Mouse (Mus musculus) lung, embryonic 14.5 days (tissue): ENCODE data around the gene D430041D05Rik. TPM values are rescaled to one million over a fixed set of nuclear protein-coding genes. Genes with fewer than 3 reads are reported as not detected.

Experiments used
- ATAC-seq: fragments of 200-750 bp; cut with Nextera tagmentation; 2 replicates; pipeline ENCODE4 v1.8.0; 2017; ENCODE audit warnings: mild to moderate bottlenecking, moderate TSS enrichment, moderate library complexity; ENCODE audit not compliant: insufficient read depth
- DNase-seq: peaks from one replicate; pipeline ENCODE4 v3.0.0-alpha.2; 2015
- H3K27ac ChIP-seq: fragments of 300-500 bp; sonication (generic); 2 replicates; pipeline ENCODE4 v1.5.1; 2014; ENCODE audit warnings: low read depth, mild to moderate bottlenecking, moderate library complexity
- H3K27me3 ChIP-seq: fragments of 300-500 bp; sonication (generic); 2 replicates; pipeline ENCODE4 v1.6.1; 2014; ENCODE audit warnings: low read length, control low read depth; ENCODE audit not compliant: insufficient read depth
- H3K36me3 ChIP-seq: fragments of 300-500 bp; sonication (generic); 2 replicates; pipeline ENCODE4 v1.6.1; 2014; ENCODE audit warnings: control low read depth; ENCODE audit not compliant: insufficient read depth
- H3K4me1 ChIP-seq: fragments of 300-500 bp; sonication (generic); 2 replicates; pipeline ENCODE4 v1.6.1; 2014; ENCODE audit warnings: antibody characterized with exemption, control low read depth; ENCODE audit not compliant: insufficient read depth
- H3K4me2 ChIP-seq: fragments of 300-500 bp; sonication (generic); 2 replicates; pipeline ENCODE4 v1.6.1; 2014; ENCODE audit warnings: mild to moderate bottlenecking
- H3K4me3 ChIP-seq: fragments of 300-500 bp; sonication (generic); 2 replicates; pipeline ENCODE4 v1.5.1; 2014; ENCODE audit warnings: low read depth, low read length
- H3K9ac ChIP-seq: fragments of 300-500 bp; sonication (generic); 2 replicates; pipeline ENCODE4 v1.6.1; 2014
- H3K9me3 ChIP-seq: fragments of 300-500 bp; sonication (generic); 2 replicates; pipeline ENCODE4 v1.6.1; 2016; ENCODE audit warnings: low read depth, low read length, control low read depth
- CTCF ChIP-seq: IDR thresholded peaks from 2 replicates; pipeline ENCODE4 v1.5.1; 2016; ENCODE audit warnings: antibody characterized with exemption, low read depth
- WGBS: fragments of 180-500 bp; shearing (Covaris S2); extraction: QIAGEN DNeasy Blood & Tissue Kit; methylation state at CpG from one replicate; pipeline ENCODE4 v1.1.7; 2014; 5-methylcytosine and 5-hydroxymethylcytosine counted together
- polyA plus RNA-seq: library from polyadenylated mRNA; unstranded; fragments of >200 nt; fragmentation: Nextera tagmentation; extraction: Ambion mirVana; gene quantifications from 2 replicates; pipeline ENCODE4 v1.2.1, GENCODE M21; 2014

D430041D05Rik gene
- polyA plus RNA-seq, 1 experiment from 2014 or later, result 1.3 TPM

GRCm38 (mm10) chr2:104128803-104129531, 281.8 kb downstream of the D430041D05Rik start:
- DNase-seq (no peak), ATAC-seq (no peak)
- no peak overlapping the region for H3K9ac ChIP-seq
- H3K27me3 ChIP-seq, result 0 out of 2 replicates have a peak, but pooled peaks cover 3% of the 10 kb centered on the region
- H3K4me1 ChIP-seq, result no peaks in the 10 kb centered on the region
- no peak overlapping the region for H3K4me2 ChIP-seq
- H3K9me3 ChIP-seq, result no peaks in the 10 kb centered on the region
- 74% methylated on average over 13 of the region's 13 CpGs for WGBS
- no peak for TF ChIP-seq CTCF
- H3K27ac ChIP-seq, result no peak overlapping the region
- no peaks in the 10 kb centered on the region for H3K36me3 ChIP-seq
- no peak overlapping the region for H3K4me3 ChIP-seq

- Histone ChIP-seq H3K4me2 (no peak overlapping the region), H3K36me3 (no peaks in the 10 kb centered on the region), H3K27ac (no peak overlapping the region), H3K9ac (no peak overlapping the region), H3K4me1 (0 out of 2 replicates have a peak, but pooled peaks cover 3% of the 10 kb centered on the region), H3K27me3 (0 out of 2 replicates have a peak, but pooled peaks cover 3% of the 10 kb centered on the region), H3K9me3 (no peaks in the 10 kb centered on the region), H3K4me3 (no peak overlapping the region)
- 71% methylated on average over 5 of the region's 5 CpGs for WGBS
- DNase-seq (no peak), ATAC-seq (no peak)
- TF ChIP-seq CTCF, result no peak
These were observed 286.7 kb downstream of the D430041D05Rik start for GRCm38 (mm10) chr2:104124071-104124470.

- Histone ChIP-seq H3K27ac (no peak overlapping the region), H3K36me3 (no peaks in the 10 kb centered on the region), H3K9me3 (no peaks in the 10 kb centered on the region), H3K4me1 (0 out of 2 replicates have a peak, but pooled peaks cover 3% of the 10 kb centered on the region), H3K4me3 (peak overlapping the region; percentile 54), H3K4me2 (peak overlapping the region; percentile 91), H3K9ac (peak overlapping the region; percentile 74), H3K27me3 (0 out of 2 replicates have a peak, but pooled peaks cover 3% of the 10 kb centered on the region)
- WGBS, result 37% methylated on average over 3 of the region's 3 CpGs
- DNase-seq (no peak), ATAC-seq (no peak)
- no peak for TF ChIP-seq CTCF
These were observed 287.3 kb downstream of the D430041D05Rik start for GRCm38 (mm10) chr2:104123540-104123939.

- Histone ChIP-seq H3K36me3 (no peaks in the 10 kb centered on the region), H3K4me1 (0 out of 2 replicates have a peak, but pooled peaks cover 3% of the 10 kb centered on the region), H3K9me3 (no peaks in the 10 kb centered on the region), H3K27me3 (0 out of 2 replicates have a peak, but pooled peaks cover 3% of the 10 kb centered on the region), H3K27ac (peak within 1 kb of the TSS; percentile 62), H3K4me3 (peak within 1 kb of the TSS; percentile 54), H3K4me2 (peak within 1 kb of the TSS; percentile 91), H3K9ac (peak within 1 kb of the TSS; percentile 74)
- DNase-seq, result peak; percentile 97
- no peak for TF ChIP-seq CTCF
- peak; percentile 94 for ATAC-seq
- under 1% methylated on average over 74 of the region's 74 CpGs for WGBS
These were observed 288.1 kb downstream of the D430041D05Rik start, which contains the start of gene A930018P22Rik for GRCm38 (mm10) chr2:104122505-104123378. Gene A930018P22Rik (plus strand): TSS chr2:104122769.

GRCm38 (mm10) chr2:104121681-104122504, 288.9 kb downstream of the D430041D05Rik start:
- TF ChIP-seq CTCF, result no peak
- no peaks in the 10 kb centered on the region for H3K9me3 ChIP-seq
- H3K4me1 ChIP-seq, result 0 out of 2 replicates have a peak, but pooled peaks cover 3% of the 10 kb centered on the region
- H3K4me3 ChIP-seq, result peak overlapping the region; percentile 54
- ATAC-seq, result no peak
- no peaks in the 10 kb centered on the region for H3K36me3 ChIP-seq
- no peak overlapping the region for H3K9ac ChIP-seq
- 0 out of 2 replicates have a peak, but pooled peaks cover 3% of the 10 kb centered on the region for H3K27me3 ChIP-seq
- H3K4me2 ChIP-seq, result peak overlapping the region; percentile 91
- WGBS, result 70% methylated on average over 8 of the region's 8 CpGs
- no peak for DNase-seq
- H3K27ac ChIP-seq, result peak overlapping the region; percentile 62

GRCm38 (mm10) chr2:104120312-104120711, 290.5 kb downstream of the D430041D05Rik start:
- DNase-seq, result no peak
- WGBS, result 44% methylated on average over 6 of the region's 6 CpGs
- no peak overlapping the region for H3K4me3 ChIP-seq
- H3K36me3 ChIP-seq, result no peaks in the 10 kb centered on the region
- H3K4me1 ChIP-seq, result 0 out of 2 replicates have a peak, but pooled peaks cover 3% of the 10 kb centered on the region
- no peaks in the 10 kb centered on the region for H3K9me3 ChIP-seq
- no peak overlapping the region for H3K9ac ChIP-seq
- no peak for ATAC-seq
- no peaks in the 10 kb centered on the region for H3K27me3 ChIP-seq
- H3K4me2 ChIP-seq, result no peak overlapping the region
- peak; percentile 30; the same call in 1 of the 2 replicates for TF ChIP-seq CTCF
- H3K27ac ChIP-seq, result no peak overlapping the region
